Mouse (Mus musculus) CH12.LX (cell line): ENCODE data around the gene Dclk1. TPM values are rescaled to one million over a fixed set of nuclear protein-coding genes. Genes with fewer than 3 reads are reported as not detected.

Experiments used
- DNase-seq: peaks from one replicate; pipeline ENCODE4 v3.0.0-alpha.2; 2013; ENCODE audit errors: extremely low read depth
- H3K27ac ChIP-seq: 2 replicates; pipeline ENCODE4 v1.5.1; 2012; ENCODE audit warnings: low read depth, mild to moderate bottlenecking, control low read depth, moderate library complexity; ENCODE audit not compliant: insufficient read depth
- H3K27me3 ChIP-seq: replicated peaks from 2 replicates; pipeline ENCODE3; 2012; ENCODE audit warnings: inconsistent platforms
- H3K36me3 ChIP-seq, 2 experiments: replicated peaks in 1 of 2; 2 replicates each; pipeline versions ENCODE3 to v1.6.1; 2012; ENCODE audit warnings: inconsistent platforms in 1 of 2, low read length in 1 of 2, mild to moderate bottlenecking in 1 of 2, mixed read lengths in 1 of 2, moderate library complexity in 1 of 2; ENCODE audit not compliant: control insufficient read depth in 1 of 2, insufficient read depth in 1 of 2
- H3K4me1 ChIP-seq, 2 experiments: 2 replicates each; pipeline ENCODE4 v1.6.1; 2012; ENCODE audit warnings: inconsistent platforms in 1 of 2, moderate library complexity in 1 of 2; ENCODE audit not compliant: insufficient read depth in 2 of 2, control insufficient read depth in 1 of 2
- H3K4me2 ChIP-seq: 2 replicates; pipeline ENCODE4 v1.6.1; 2012; ENCODE audit warnings: low read depth, mild to moderate bottlenecking, control low read depth; ENCODE audit not compliant: poor library complexity, insufficient read depth, severe bottlenecking
- H3K4me3 ChIP-seq, 3 experiments: fragments of 150-350 bp in 1 of 3; sonication (generic) in 1 of 3; replicated peaks in 1 of 3; 2 replicates each; pipeline versions ENCODE3 to v1.5.1; 2011 to 2012; ENCODE audit warnings: low read depth in 2 of 3, low read length in 2 of 3, mild to moderate bottlenecking in 2 of 3, moderate library complexity in 2 of 3, control low read depth in 1 of 3, improper control_type of control experiment in 1 of 3, inconsistent platforms in 1 of 3, mixed read lengths in 1 of 3; ENCODE audit not compliant: poor library complexity in 1 of 3
- H3K79me2 ChIP-seq: replicated peaks from 2 replicates; pipeline ENCODE4 v1.6.1; 2012; ENCODE audit warnings: mild to moderate bottlenecking, moderate library complexity; ENCODE audit not compliant: control insufficient read depth, poor library complexity, insufficient read depth, severe bottlenecking; ENCODE audit errors: extremely low read depth
- H3K9ac ChIP-seq: 2 replicates; pipeline ENCODE4 v1.6.1; 2012; ENCODE audit warnings: low read depth, mild to moderate bottlenecking, control low read depth, moderate library complexity; ENCODE audit not compliant: insufficient read depth
- H3K9me3 ChIP-seq: replicated peaks from 2 replicates; pipeline ENCODE3; 2012; ENCODE audit warnings: low read length, inconsistent platforms, mixed read lengths
- BHLHE40 ChIP-seq: IDR thresholded peaks from 2 replicates; pipeline ENCODE4 v1.6.1; 2011; ENCODE audit warnings: mild to moderate bottlenecking, low read depth, low read length, improper control_type of control experiment
- CHD1 ChIP-seq: IDR thresholded peaks from 2 replicates; pipeline ENCODE4 v1.6.1; 2012; ENCODE audit warnings: low read depth, low read length, improper control_type of control experiment, inconsistent platforms
- E2F4 ChIP-seq: IDR thresholded peaks from 2 replicates; pipeline ENCODE4 v1.6.1; 2011; ENCODE audit warnings: low read depth, low read length, improper control_type of control experiment; ENCODE audit not compliant: insufficient replicate concordance
- ELF1 ChIP-seq: IDR thresholded peaks from 2 replicates; pipeline ENCODE4 v1.6.1; 2014; ENCODE audit warnings: low read depth, mild to moderate bottlenecking, inconsistent platforms, low read length, improper control_type of control experiment
- ETS1 ChIP-seq: conservative IDR thresholded peaks from 2 replicates; pipeline ENCODE4 v1.6.1; 2012; ENCODE audit warnings: low read depth, mild to moderate bottlenecking, inconsistent platforms, low read length, improper control_type of control experiment, moderate library complexity
- HCFC1 ChIP-seq: IDR thresholded peaks from 2 replicates; pipeline ENCODE4 v1.6.1; 2012; ENCODE audit warnings: low read depth, mild to moderate bottlenecking, inconsistent platforms, low read length, improper control_type of control experiment
- IRF4 ChIP-seq: IDR thresholded peaks from 2 replicates; pipeline ENCODE4 v1.6.1; 2014; ENCODE audit warnings: low read depth, mild to moderate bottlenecking, inconsistent platforms, low read length, improper control_type of control experiment
- JUN ChIP-seq: IDR thresholded peaks from 2 replicates; pipeline ENCODE4 v1.6.1; 2011; ENCODE audit warnings: low read depth, mild to moderate bottlenecking, low read length, improper control_type of control experiment, moderate library complexity; ENCODE audit not compliant: insufficient read depth
- JUND ChIP-seq: conservative IDR thresholded peaks from 2 replicates; pipeline ENCODE4 v1.6.1; 2011; ENCODE audit warnings: low read depth, low read length, improper control_type of control experiment
- MAX ChIP-seq: IDR thresholded peaks from 2 replicates; pipeline ENCODE4 v1.6.1; 2011; ENCODE audit warnings: low read length, improper control_type of control experiment
- MEF2A ChIP-seq: IDR thresholded peaks from 2 replicates; pipeline ENCODE4 v1.6.1; 2014; ENCODE audit warnings: low read depth, mild to moderate bottlenecking, inconsistent platforms, low read length, improper control_type of control experiment, borderline replicate concordance
- MYC ChIP-seq: IDR thresholded peaks from 2 replicates; pipeline ENCODE4 v1.6.1; 2011; ENCODE audit warnings: low read depth, mild to moderate bottlenecking, improper control_type of control experiment, low read length
- NELFE ChIP-seq: IDR thresholded peaks from 2 replicates; pipeline ENCODE4 v1.6.1; 2011; ENCODE audit warnings: low read depth, low read length, improper control_type of control experiment
- NRF1 ChIP-seq: IDR thresholded peaks from 2 replicates; pipeline ENCODE4 v1.6.1; 2014; ENCODE audit warnings: low read depth, mild to moderate bottlenecking, inconsistent platforms, low read length, improper control_type of control experiment, moderate library complexity
- PAX5 ChIP-seq: IDR thresholded peaks from 2 replicates; pipeline ENCODE4 v1.6.1; 2012; ENCODE audit warnings: low read length, inconsistent platforms, mixed read lengths
- POLR2A ChIP-seq: IDR thresholded peaks from 2 replicates; pipeline ENCODE4 v1.6.1; 2011; ENCODE audit warnings: low read depth, mild to moderate bottlenecking, improper control_type of control experiment, low read length
- POLR2AphosphoS2 ChIP-seq: IDR thresholded peaks from 2 replicates; pipeline ENCODE4 v1.6.1; 2011; ENCODE audit warnings: low read depth, low read length, improper control_type of control experiment
- RCOR1 ChIP-seq: conservative IDR thresholded peaks from 2 replicates; pipeline ENCODE4 v1.6.1; 2012; ENCODE audit warnings: low read depth, mild to moderate bottlenecking, inconsistent platforms, low read length, improper control_type of control experiment
- SMC3 ChIP-seq: IDR thresholded peaks from 2 replicates; pipeline ENCODE4 v1.6.1; 2011; ENCODE audit warnings: low read depth, low read length, improper control_type of control experiment
- TBP ChIP-seq: conservative IDR thresholded peaks from 2 replicates; pipeline ENCODE4 v1.6.1; 2011; ENCODE audit warnings: low read depth, low read length, improper control_type of control experiment
- UBTF ChIP-seq: IDR thresholded peaks from 2 replicates; pipeline ENCODE4 v1.6.1; 2012; ENCODE audit warnings: low read depth, mild to moderate bottlenecking, inconsistent platforms, low read length, improper control_type of control experiment, moderate library complexity
- USF1 ChIP-seq: IDR thresholded peaks from 2 replicates; pipeline ENCODE4 v1.6.1; 2014; ENCODE audit warnings: low read depth, mild to moderate bottlenecking, inconsistent platforms, low read length, improper control_type of control experiment
- USF2 ChIP-seq: conservative IDR thresholded peaks from 2 replicates; pipeline ENCODE4 v1.6.1; 2011; ENCODE audit warnings: low read depth, low read length, improper control_type of control experiment
- ZC3H11A ChIP-seq: IDR thresholded peaks from 2 replicates; pipeline ENCODE4 v1.6.1; 2012; ENCODE audit warnings: low read depth, mild to moderate bottlenecking, inconsistent platforms, low read length, improper control_type of control experiment
- ZNF384 ChIP-seq: IDR thresholded peaks from 2 replicates; pipeline ENCODE4 v1.6.1; 2012; ENCODE audit warnings: low read depth, low read length, improper control_type of control experiment, inconsistent platforms
- dilution Hi-C: fragments of 300-500 bp; cut with MboI; formaldehyde crosslinking; loops from 2 replicates; pipeline ENCODE4 v1.14.3; 2020; ENCODE audit warnings: low sequenced_read_pairs; ENCODE audit not compliant: extremely low pct_unique_long_range_greater_than_20kb, extremely low pct_ligation_motif_present
- in situ Hi-C: fragments of 300-500 bp; cut with MboI; formaldehyde crosslinking; loops from 3 replicates; pipeline ENCODE4 v1.14.3; 2019; ENCODE audit warnings: low sequenced_read_pairs, low pct_ligation_motif_present, low pct_unique_long_range_greater_than_20kb, mixed read lengths
- polyA plus RNA-seq: library from polyadenylated mRNA; unstranded; fragments of >175 nt; gene quantifications from 2 replicates; pipeline ENCODE4 v1.2.1, GENCODE M21; 2012; ENCODE audit warnings: low read depth; ENCODE audit not compliant: insufficient read length
- total RNA-seq, 2 experiments: library from RNA; depleted of rRNA; stranded (reverse); fragments of 300-350 nt in 1 of 2; fragments of >200 nt in 1 of 2; gene quantifications; 2 replicates each; pipeline ENCODE4 v1.2.3; 2012 to 2014

Dclk1 gene
- total and polyA plus RNA-seq, 3 experiments: not detected

GRCm38 (mm10) chr3:55367166-55367565, 125.0 kb downstream of the Dclk1 start:
- no peaks in the 10 kb centered on the region for H3K4me1 ChIP-seq
- dilution Hi-C loops (no loop called here), in situ Hi-C loops (no loop called here)
- no peak overlapping the region for H3K27ac ChIP-seq
- H3K36me3 ChIP-seq: no peaks in the 10 kb centered on the region
- H3K9ac ChIP-seq: no peak overlapping the region
- H3K4me3 ChIP-seq: no peak overlapping the region
- no peak for DNase-seq
- no peak overlapping the region for H3K4me2 ChIP-seq
- TF ChIP-seq ZC3H11A (no peak), NELFE (no peak), CHD1 (no peak), RCOR1 (no peak), SMC3 (no peak), MEF2A (no peak), MYC (no peak), HCFC1 (no peak), ELF1 (no peak), PAX5 (no peak), USF2 (no peak), BHLHE40 (no peak), ETS1 (no peak), USF1 (no peak), E2F4 (no peak), POLR2A (no peak), JUND (no peak), POLR2AphosphoS2 (no peak), IRF4 (no peak), NRF1 (no peak)
- H3K27me3 ChIP-seq: no peaks in the 10 kb centered on the region
- H3K9me3 ChIP-seq: peaks cover 78% of the 10 kb centered on the region
- H3K79me2 ChIP-seq: no peaks in the 10 kb centered on the region

GRCm38 (mm10) chr3:55369156-55369555, 127.0 kb downstream of the Dclk1 start:
- in situ Hi-C loops: no loop called here
- dilution Hi-C loops: no loop called here

More at GRCm38 (mm10) chr3:55369156-55369555, 127.0 kb downstream of the Dclk1 start:
- Histone ChIP-seq H3K36me3 (no peaks in the 10 kb centered on the region), H3K9me3 (peaks cover 72% of the 10 kb centered on the region), H3K27me3 (no peaks in the 10 kb centered on the region), H3K9ac (no peak overlapping the region), H3K4me1 (no peaks in the 10 kb centered on the region), H3K4me2 (no peak overlapping the region), H3K79me2 (no peaks in the 10 kb centered on the region), H3K27ac (no peak overlapping the region), H3K4me3 (no peak overlapping the region)
- no peak for DNase-seq
- TF ChIP-seq PAX5: no peak
- TF ChIP-seq ZNF384: no peak
- no peak for TF ChIP-seq BHLHE40
- TF ChIP-seq USF1: no peak
- TF ChIP-seq ETS1: no peak
- TF ChIP-seq ZC3H11A: no peak
- TF ChIP-seq IRF4: no peak
- no peak for TF ChIP-seq CHD1
- no peak for TF ChIP-seq MAX
- no peak for TF ChIP-seq TBP
- no peak for TF ChIP-seq UBTF
- TF ChIP-seq JUN: no peak
